Mouse (Mus musculus): ENCODE measurements around the gene Arhgap30. TPM values are rescaled to one million over a fixed set of nuclear protein-coding genes. Genes with fewer than 3 reads are reported as not detected.
A peak's percentile ranks its signal among the peaks of the same experiment; 100 is the strongest.

Arhgap30 gene
- polyA plus RNA-seq, 1 experiment from 2014 or later = 1.2 TPM

DNA sequence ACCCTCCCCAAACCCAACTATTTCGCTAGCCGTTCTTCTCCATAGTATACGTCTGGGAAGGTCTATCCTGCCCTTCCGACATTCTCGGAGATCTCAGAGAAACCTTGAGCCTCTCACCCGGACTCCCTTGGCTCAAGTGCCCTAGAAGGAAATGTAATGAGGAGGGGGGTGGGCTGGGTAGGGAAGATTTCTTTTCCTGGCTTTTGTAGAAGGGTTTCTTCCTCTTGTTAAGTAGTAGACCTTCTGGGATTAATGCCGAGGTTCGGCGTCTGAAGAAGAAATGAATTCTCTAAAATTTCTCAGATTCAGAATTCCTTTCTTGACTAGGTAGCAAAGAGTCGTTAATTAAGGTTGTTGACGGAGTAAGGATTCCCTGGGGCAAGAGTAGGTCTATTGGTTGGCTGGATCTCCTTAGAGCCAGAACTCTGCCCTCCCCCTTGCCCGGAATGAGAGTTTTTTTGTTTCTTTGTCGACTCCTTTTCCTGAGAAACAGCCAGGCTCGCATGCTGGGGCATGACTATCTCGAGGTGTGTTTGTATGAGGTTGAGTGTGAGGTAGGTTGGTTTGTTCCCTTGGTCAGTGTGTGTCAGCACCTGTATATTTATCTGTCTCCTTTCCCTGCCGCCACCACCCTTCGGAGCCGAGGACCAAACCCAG lies 49.4 kb downstream of the Arhgap30 start:
- peaks cover 48% of the 10 kb centered on the region for H3K27me3 ChIP-seq
- peak overlapping the region; percentile 39 for H3K4me3 ChIP-seq
- H3K4me2 ChIP-seq = peak overlapping the region; percentile 58
- peaks cover 26% of the 10 kb centered on the region for H3K4me1 ChIP-seq (replicated peaks)
- H3K27ac ChIP-seq (replicated peaks) = no peak overlapping the region; the same call in 1 of the 2 replicates
- peak overlapping the region; percentile 56; the same call in 1 of the 2 replicates for H3K9ac ChIP-seq
- no peaks in the 10 kb centered on the region for H3K36me3 ChIP-seq
- WGBS = 5% methylated on average over 18 of the region's 18 CpGs
- no peak for ATAC-seq (ENCODE audit: low read depth)
- no peaks in the 10 kb centered on the region for H3K9me3 ChIP-seq

DNA sequence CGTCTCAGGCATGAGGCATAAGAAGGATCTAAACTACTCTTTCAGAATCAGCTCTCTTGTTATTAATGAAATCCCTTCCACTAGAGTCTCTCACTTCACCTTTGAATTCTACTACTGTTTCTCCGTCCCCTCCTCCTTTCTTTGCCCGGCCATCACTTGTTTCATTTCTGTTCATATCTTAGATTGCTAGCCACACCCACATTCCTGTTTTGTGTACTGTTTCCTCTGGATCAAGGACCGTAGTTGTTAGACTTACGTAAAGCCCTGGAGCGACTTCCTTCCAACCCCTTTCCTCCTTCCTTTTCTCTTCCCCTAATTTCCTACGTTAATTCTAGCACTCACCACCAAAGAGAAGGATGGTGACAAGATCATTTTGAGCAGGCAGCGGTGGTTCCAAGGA lies 50.3 kb downstream of the Arhgap30 start:
- Histone ChIP-seq H3K4me3 (peak overlapping the region; percentile 39; the same call in 1 of the 2 replicates), H3K4me2 (peak overlapping the region; percentile 58)
- WGBS = 42% methylated on average over 8 of the region's 8 CpGs

DNA sequence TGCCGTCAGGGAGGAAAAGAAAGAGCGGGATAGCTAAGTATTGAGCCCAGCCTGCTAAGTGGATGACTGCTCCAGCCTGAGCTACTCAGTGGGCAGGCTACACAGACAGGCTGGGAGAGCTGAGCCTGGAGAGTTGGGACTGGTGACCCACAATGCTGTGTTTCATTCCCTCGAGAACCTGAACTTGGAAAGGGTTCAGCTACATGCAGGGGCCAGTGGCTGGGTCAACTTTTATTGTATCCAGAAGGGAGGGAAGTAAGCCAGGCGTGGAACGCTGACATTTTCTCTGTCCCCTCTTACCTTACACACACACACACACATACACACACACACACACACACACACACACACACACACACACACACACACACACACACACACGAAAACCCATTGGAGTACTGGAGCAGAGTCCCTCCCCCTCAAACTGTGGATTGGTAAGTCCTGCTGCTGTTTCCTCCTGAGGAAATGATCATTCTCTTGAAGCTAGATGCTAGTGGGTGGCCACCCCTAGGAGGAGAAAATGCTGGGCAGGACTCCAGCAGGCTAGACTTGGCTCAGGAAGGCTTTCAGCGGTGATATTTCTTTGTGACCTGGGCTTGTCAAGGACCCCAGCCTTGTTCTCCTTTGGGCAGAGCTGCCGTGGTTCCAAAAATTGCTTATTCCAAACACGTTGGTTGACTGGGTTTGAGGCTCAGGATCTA lies 51.4 kb downstream of the Arhgap30 start:
- H3K4me2 ChIP-seq = peak overlapping the region; percentile 58
- H3K27me3 ChIP-seq = peaks cover 48% of the 10 kb centered on the region
- 34% methylated on average over 9 of the region's 9 CpGs for WGBS
- H3K9me3 ChIP-seq = 0 out of 2 replicates have a peak, but pooled peaks cover 4% of the 10 kb centered on the region
- ATAC-seq (ENCODE audit: low read depth) = peak; percentile 60; the same call in 1 of the 2 replicates
- H3K9ac ChIP-seq = 0 out of 2 replicates have a peak overlapping the region, but pooled peaks have one; percentile 28
- no peaks in the 10 kb centered on the region for H3K36me3 ChIP-seq
- H3K4me1 ChIP-seq (replicated peaks) = peaks cover 26% of the 10 kb centered on the region
- peak overlapping the region; percentile 52 for H3K27ac ChIP-seq (replicated peaks)
- 0 out of 2 replicates have a peak overlapping the region, but pooled peaks have one; percentile 6 for H3K4me3 ChIP-seq

More for the DNA sequence above, 50.3 kb downstream of the Arhgap30 start:
- Histone ChIP-seq H3K9me3 (0 out of 2 replicates have a peak, but pooled peaks cover 4% of the 10 kb centered on the region), H3K4me1 (replicated peaks) (peaks cover 26% of the 10 kb centered on the region), H3K36me3 (no peaks in the 10 kb centered on the region), H3K27me3 (peaks cover 48% of the 10 kb centered on the region), H3K27ac (replicated peaks) (no peak overlapping the region), H3K9ac (no peak overlapping the region)
- ATAC-seq (ENCODE audit: low read depth) = no peak

DNA sequence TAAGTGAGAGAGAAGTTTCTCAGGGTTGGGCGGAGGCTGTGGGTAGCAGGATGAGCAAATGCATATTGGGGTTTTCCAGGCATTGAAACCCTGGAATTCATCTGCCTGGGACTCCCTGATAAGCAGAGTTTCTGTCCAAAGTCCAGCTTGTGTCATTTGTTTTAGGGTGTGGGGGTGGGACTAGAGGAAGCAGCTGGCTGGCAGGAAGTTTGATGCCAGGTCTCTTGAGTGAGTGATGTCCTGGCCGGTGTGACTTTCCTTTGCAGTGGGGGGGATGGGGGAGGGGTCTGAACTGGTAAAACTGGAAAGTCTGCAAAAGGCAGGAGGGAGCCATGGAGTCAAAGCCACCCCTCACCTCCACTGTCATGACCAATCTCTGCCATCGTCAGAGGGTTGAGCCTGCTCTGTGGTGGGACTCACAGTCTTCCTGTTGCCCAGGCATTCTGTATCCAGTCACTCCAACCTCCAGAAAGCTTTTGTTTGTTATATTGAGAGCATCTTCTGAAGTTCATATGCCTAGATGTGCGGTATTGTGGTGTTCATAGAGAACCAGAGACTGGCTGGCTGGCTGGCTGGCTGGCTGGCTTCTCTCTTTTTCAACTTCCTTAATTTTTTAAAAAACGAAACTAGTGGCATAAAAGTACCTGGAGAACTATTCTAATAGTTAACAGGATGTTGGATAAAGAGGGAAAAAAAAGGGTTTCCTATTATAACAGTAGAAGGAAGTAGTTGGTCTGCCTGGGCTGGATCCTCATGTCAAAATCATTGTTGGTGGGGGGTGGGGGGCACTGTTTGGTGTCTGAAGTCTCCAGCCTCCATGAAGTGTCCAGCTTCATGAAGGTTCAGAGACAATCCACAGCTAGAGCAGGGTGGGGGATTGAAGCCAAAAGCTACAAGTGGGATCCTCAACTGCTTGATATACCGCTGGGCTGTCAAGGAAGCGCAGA lies 53.0 kb downstream of the Arhgap30 start:
- 65% methylated on average over 7 of the region's 7 CpGs for WGBS
- Histone ChIP-seq H3K9me3 (0 out of 2 replicates have a peak, but pooled peaks cover 4% of the 10 kb centered on the region), H3K27ac (replicated peaks) (peak overlapping the region; percentile 46; the same call in 1 of the 2 replicates), H3K9ac (no peak overlapping the region), H3K4me2 (no peak overlapping the region), H3K4me1 (replicated peaks) (peaks cover 23% of the 10 kb centered on the region), H3K27me3 (peaks cover 34% of the 10 kb centered on the region), H3K36me3 (no peaks in the 10 kb centered on the region), H3K4me3 (no peak overlapping the region)
- ATAC-seq (ENCODE audit: low read depth) = no peak

DNA sequence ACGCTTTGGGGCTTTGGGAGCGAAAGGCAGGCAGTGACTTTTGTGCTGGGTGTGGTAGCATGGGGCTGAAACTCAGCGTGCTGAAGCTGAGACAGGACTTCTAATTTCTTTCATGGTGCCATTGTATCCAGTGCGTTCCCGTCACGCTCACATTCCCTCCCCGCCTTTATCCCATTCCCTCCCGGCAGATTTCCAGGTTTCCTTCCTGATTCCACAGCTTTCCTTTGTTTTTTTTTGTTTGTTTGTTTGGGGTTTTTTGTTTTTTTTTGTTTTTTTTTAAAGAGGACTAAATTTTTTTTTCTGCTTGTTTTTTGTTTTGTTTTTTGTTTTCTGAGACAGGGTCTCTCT lies 53.6 kb downstream of the Arhgap30 start:
- Histone ChIP-seq H3K4me3 (no peak overlapping the region), H3K4me1 (replicated peaks) (peaks cover 20% of the 10 kb centered on the region), H3K9me3 (0 out of 2 replicates have a peak, but pooled peaks cover 4% of the 10 kb centered on the region), H3K9ac (no peak overlapping the region), H3K27ac (replicated peaks) (no peak overlapping the region), H3K36me3 (no peaks in the 10 kb centered on the region), H3K27me3 (peaks cover 27% of the 10 kb centered on the region), H3K4me2 (no peak overlapping the region)
- 71% methylated on average over 8 of the region's 8 CpGs for WGBS
- no peak for ATAC-seq (ENCODE audit: low read depth)

DNA sequence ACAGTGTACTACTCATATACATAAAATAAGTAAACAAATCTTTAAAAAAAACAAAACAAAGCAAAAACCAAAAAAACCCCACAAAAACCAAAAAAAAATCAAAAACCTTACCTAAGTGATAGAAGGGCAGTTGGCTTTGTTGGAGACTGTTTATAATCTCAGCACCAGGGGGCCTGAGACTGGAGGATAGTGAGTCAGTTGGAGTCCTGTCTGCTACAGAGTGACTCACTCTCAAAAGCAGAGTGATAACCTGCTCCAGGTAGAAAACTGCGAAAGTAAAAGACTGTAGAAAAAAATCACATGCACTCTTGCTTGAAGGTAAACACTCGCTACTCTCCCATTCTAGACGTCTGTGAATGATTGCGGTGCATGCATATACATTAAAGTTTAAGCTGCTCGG lies 56.3 kb downstream of the Arhgap30 start:
- no peak overlapping the region for H3K9ac ChIP-seq
- WGBS = 90% methylated on average over 5 of the region's 5 CpGs
- ATAC-seq (ENCODE audit: low read depth) = no peak

DNA sequence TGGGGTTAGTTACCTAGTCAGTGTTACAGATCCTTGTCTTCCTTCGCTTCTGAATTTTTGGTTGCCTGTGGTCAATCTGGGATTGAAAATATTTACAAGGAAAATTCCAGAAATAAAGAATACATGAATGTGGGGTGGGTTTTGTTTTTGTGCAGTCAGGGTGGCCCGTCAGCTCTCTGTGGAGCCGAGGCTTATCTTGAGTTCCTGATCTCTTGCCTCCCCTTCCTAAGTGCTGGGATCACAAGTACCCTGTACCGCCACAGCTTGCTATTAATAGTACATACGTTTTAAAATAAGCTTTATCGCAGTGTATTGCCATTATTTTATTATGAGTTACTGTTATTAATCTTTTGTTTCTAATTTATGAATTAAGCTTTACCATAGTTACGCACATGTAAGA lies 58.1 kb downstream of the Arhgap30 start:
- H3K27ac ChIP-seq (replicated peaks) = no peak overlapping the region
- no peak for ATAC-seq (ENCODE audit: low read depth)
- H3K9me3 ChIP-seq = 0 out of 2 replicates have a peak, but pooled peaks cover 4% of the 10 kb centered on the region
- no peaks in the 10 kb centered on the region for H3K4me1 ChIP-seq (replicated peaks)
- 87% methylated on average over 7 of the region's 7 CpGs for WGBS
- no peak overlapping the region for H3K4me2 ChIP-seq
- H3K4me3 ChIP-seq = no peak overlapping the region
- H3K36me3 ChIP-seq = no peaks in the 10 kb centered on the region
- H3K9ac ChIP-seq = no peak overlapping the region
- no peaks in the 10 kb centered on the region for H3K27me3 ChIP-seq

More for the DNA sequence above, 56.3 kb downstream of the Arhgap30 start:
- Histone ChIP-seq H3K36me3 (no peaks in the 10 kb centered on the region), H3K9me3 (0 out of 2 replicates have a peak, but pooled peaks cover 4% of the 10 kb centered on the region), H3K4me3 (no peak overlapping the region), H3K4me2 (no peak overlapping the region), H3K27me3 (peaks cover under 1% of the 10 kb centered on the region), H3K27ac (replicated peaks) (no peak overlapping the region), H3K4me1 (replicated peaks) (no peaks in the 10 kb centered on the region)

DNA sequence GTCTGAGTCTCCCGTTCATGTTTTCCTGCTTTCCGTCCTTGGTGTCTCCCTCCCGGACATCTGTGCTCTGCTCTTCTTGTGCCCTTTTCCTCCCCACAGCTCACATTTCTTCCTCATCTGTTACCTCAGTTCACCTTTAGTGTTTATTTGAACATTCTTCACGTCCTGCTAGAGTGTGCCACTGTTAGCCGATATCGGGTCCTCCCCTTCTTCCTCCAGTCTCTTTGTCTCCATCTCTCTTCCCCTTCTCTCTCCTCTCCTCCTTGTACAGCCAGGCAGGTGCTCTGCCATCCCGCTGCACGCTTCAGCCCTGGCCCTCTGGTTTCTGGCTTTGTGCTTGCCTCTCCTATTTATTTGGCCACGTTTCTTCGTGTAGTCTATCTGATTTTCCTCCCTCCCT lies 58.9 kb downstream of the Arhgap30 start:
- WGBS = 78% methylated on average over 10 of the region's 10 CpGs
- 0 out of 2 replicates have a peak, but pooled peaks cover 4% of the 10 kb centered on the region for H3K9me3 ChIP-seq

DNA sequence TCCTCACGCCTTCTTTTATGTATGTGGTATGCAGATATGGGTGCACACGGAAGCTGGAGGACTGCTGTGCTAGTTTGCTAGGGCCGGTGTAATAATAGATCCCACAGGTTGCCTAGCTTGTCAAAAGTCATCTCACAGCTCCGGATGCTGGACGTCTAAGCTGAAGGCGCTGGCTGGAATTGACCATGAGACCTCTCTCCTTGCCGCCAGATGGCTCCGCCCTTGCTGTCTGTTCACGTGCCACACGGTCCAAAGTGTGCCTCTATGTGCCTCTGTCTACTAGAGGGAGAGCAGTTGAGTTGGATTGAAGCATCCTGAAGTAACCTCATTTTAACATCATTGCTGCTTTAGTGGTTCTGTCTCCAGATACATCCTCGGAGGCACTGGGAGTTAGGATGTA lies 61.3 kb downstream of the Arhgap30 start:
- no peak overlapping the region for H3K4me3 ChIP-seq
- no peaks in the 10 kb centered on the region for H3K36me3 ChIP-seq
- no peak overlapping the region for H3K9ac ChIP-seq
- no peak overlapping the region for H3K27ac ChIP-seq (replicated peaks)
- no peak overlapping the region for H3K4me2 ChIP-seq
- WGBS = 85% methylated on average over 11 of the region's 11 CpGs
- H3K27me3 ChIP-seq = no peaks in the 10 kb centered on the region
- no peaks in the 10 kb centered on the region for H3K9me3 ChIP-seq
- no peak for ATAC-seq (ENCODE audit: low read depth)
- H3K4me1 ChIP-seq (replicated peaks) = no peaks in the 10 kb centered on the region

More for the DNA sequence above, 58.9 kb downstream of the Arhgap30 start:
- H3K36me3 ChIP-seq = no peaks in the 10 kb centered on the region
- H3K27me3 ChIP-seq = no peaks in the 10 kb centered on the region
- H3K4me1 ChIP-seq (replicated peaks) = no peaks in the 10 kb centered on the region
- no peak overlapping the region for H3K9ac ChIP-seq
- no peak for ATAC-seq (ENCODE audit: low read depth)
- H3K27ac ChIP-seq (replicated peaks) = no peak overlapping the region
- no peak overlapping the region for H3K4me2 ChIP-seq
- no peak overlapping the region for H3K4me3 ChIP-seq

DNA sequence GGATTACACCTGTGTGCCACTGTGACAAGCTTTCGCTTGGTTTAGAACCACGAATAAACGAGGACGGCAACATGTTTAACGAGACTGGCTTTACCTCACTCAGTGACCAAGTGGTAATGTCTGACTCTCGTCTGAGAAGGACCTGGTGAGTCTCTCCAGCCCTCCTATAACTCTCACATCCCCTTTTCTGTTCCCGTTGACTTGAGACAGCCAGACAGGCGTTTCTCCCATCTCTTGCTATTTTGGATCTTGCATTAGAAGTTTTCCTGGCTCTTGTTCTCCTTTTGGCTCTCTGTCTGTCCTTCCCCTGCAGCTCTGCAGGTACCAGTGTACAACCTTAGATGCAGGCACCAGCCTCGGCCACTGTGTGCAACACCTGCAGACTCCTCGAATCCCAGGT lies 62.2 kb downstream of the Arhgap30 start:
- Histone ChIP-seq H3K4me3 (no peak overlapping the region), H3K36me3 (no peaks in the 10 kb centered on the region)
- no peak for ATAC-seq (ENCODE audit: low read depth)

DNA sequence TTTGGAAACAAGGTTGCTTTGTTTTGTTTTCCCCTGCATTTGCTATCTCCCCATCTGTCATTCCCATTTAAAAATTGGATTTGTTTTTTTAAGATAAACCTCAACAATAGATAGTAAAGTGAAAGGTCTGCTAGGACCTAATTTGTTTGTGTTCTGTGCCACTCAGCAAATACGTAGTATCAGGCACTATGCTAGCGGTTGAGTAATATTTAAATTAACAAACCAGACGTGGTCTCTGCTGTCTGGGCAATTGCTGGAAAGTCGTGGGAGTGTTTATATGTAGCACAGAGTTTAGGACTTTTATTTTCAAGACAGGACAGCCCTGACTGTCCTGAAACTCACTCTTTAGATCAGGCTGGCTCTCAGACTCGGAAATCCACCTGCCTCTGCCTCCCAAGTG lies 63.8 kb downstream of the Arhgap30 start:
- WGBS = 85% methylated on average over 5 of the region's 5 CpGs
- Histone ChIP-seq H3K27me3 (no peaks in the 10 kb centered on the region), H3K4me2 (no peak overlapping the region), H3K27ac (replicated peaks) (no peak overlapping the region), H3K9ac (no peak overlapping the region), H3K4me1 (replicated peaks) (no peaks in the 10 kb centered on the region), H3K36me3 (no peaks in the 10 kb centered on the region), H3K9me3 (no peaks in the 10 kb centered on the region), H3K4me3 (no peak overlapping the region)
- no peak for ATAC-seq (ENCODE audit: low read depth)

More for the DNA sequence above, 62.2 kb downstream of the Arhgap30 start:
- Histone ChIP-seq H3K27me3 (no peaks in the 10 kb centered on the region), H3K27ac (replicated peaks) (no peak overlapping the region), H3K9ac (no peak overlapping the region), H3K4me1 (replicated peaks) (no peaks in the 10 kb centered on the region), H3K9me3 (no peaks in the 10 kb centered on the region), H3K4me2 (no peak overlapping the region)
- WGBS = 90% methylated on average over 10 of the region's 10 CpGs
